Mouse (Mus musculus) liver, adult 2 months (tissue): ENCODE data around the gene Trim68.

Experiments
- CTCF ChIP-seq: fragments of 200-500 bp; IDR thresholded peaks from 2 replicates; pipeline ENCODE4 v1.5.1; 2011; ENCODE audit warnings: low read depth, low read length, control low read depth
- POLR2A ChIP-seq: fragments of 200-500 bp; IDR thresholded peaks from 2 replicates; pipeline ENCODE4 v1.6.1; 2011; ENCODE audit warnings: low read length, control low read depth; ENCODE audit not compliant: insufficient read depth; ENCODE audit errors: extremely low read depth

- TF ChIP-seq CTCF: no peak
- TF ChIP-seq POLR2A: no peak
Observed at GRCm38 (mm10) chr7:102636665-102637064, 50.5 kb downstream of the Trim68 start.
